Comparison of ENCODE assay signal across 9 mouse cellular contexts in genomic region chr12:12356463-12356862, GRCm38 (mm10).
A peak's percentile ranks its signal among the peaks of the same experiment; 100 is the strongest.
DNase-seq lines count a peak whose midpoint lies in the region; ATAC-seq and TF ChIP-seq lines count a peak whose summit lies in the region.
"Had no signal": no experiment of that assay in that cellular context is flagged by ENCODE, and none has a peak within 500 bp of the region (broad histone marks: within the 10 kb centered on the region; RNA-seq: fewer than 3 reads in every experiment).

No protein-coding gene starts in this region.

- peak; percentile 60 for ATAC-seq in hindbrain, postnatal 0 days

- no peak overlapping the region for H3K4me3 ChIP-seq in hindbrain, postnatal 0 days (ENCODE audit: low read length)
- H3K4me3 ChIP-seq: myocyte had no signal

- TF ChIP-seq CTCF in hindbrain, postnatal 0 days (IDR thresholded peaks at IDR 0.05; ENCODE audit: low read depth): no peak

- no peaks in the 10 kb centered on the region for H3K9me3 ChIP-seq in hindbrain, postnatal 0 days (ENCODE audit: low read length)

- no peak overlapping the region for H3K4me2 ChIP-seq in hindbrain, postnatal 0 days (ENCODE audit: low read depth, low read length)

- no peak overlapping the region for H3K9ac ChIP-seq in hindbrain, postnatal 0 days (replicated peaks; ENCODE audit: low read length)

- H3K4me1 ChIP-seq in hindbrain, postnatal 0 days (ENCODE audit: insufficient read depth, low read length): peaks cover 5% of the 10 kb centered on the region

- DNase-seq in gastrocnemius, adult 18-20 months (ENCODE audit: low spot score): peak; percentile 35
- DNase-seq in gastrocnemius, postnatal 25 days: no peak
- peak; percentile 17 for DNase-seq in adrenal gland, adult 8-10 months
- DNase-seq in fibroblast of lung, adult 2 months (ENCODE audit: low read depth): peak; percentile 24
- DNase-seq in hindbrain, postnatal 0 days (ENCODE audit: low spot score): peak; percentile 62
- no peak for DNase-seq in ovary, postnatal 14 days (ENCODE audit: low spot score)
- no peak for DNase-seq in left cerebral cortex, adult 11 months (ENCODE audit: low spot score)
- no peak for DNase-seq in retina, postnatal 1 day

- peak overlapping the region; percentile 36; the same call in 1 of the 2 replicates for H3K27ac ChIP-seq in hindbrain, postnatal 0 days

- 33% methylated on average over 1 of the region's 1 CpGs for WGBS in hindbrain, postnatal 0 days

- no peaks in the 10 kb centered on the region for H3K36me3 ChIP-seq in hindbrain, postnatal 0 days (ENCODE audit: insufficient read depth, low read length)

- H3K27me3 ChIP-seq in hindbrain, postnatal 0 days (ENCODE audit: insufficient read depth, low read length): no peaks in the 10 kb centered on the region

Comparison
In these comparisons a context has a peak if more than half of its experiments do, and no peak if none do; other contexts are left out.
1. DNase-seq: peak in gastrocnemius, adult 18-20 months (single experiment), adrenal gland, adult 8-10 months (single experiment), fibroblast of lung, adult 2 months (single experiment) and hindbrain, postnatal 0 days (single experiment); none in gastrocnemius, postnatal 25 days (single experiment), ovary, postnatal 14 days (single experiment), left cerebral cortex, adult 11 months (single experiment) and retina, postnatal 1 day (single experiment).